Mouse (Mus musculus) adrenal gland (tissue): ENCODE measurements around the gene Nek9.
"Not testable (repeated sequence)": the region's sequence is repeated elsewhere in the genome, so short reads cannot be mapped to it uniquely, and the experiment has no call there.

Experiments used
- intact Hi-C: fragments of 180-260 bp; cut with DNase I; formaldehyde crosslinking; loops from one replicate; pipeline ENCODE4 v1.15.1; 2025

Nek9 gene

DNA sequence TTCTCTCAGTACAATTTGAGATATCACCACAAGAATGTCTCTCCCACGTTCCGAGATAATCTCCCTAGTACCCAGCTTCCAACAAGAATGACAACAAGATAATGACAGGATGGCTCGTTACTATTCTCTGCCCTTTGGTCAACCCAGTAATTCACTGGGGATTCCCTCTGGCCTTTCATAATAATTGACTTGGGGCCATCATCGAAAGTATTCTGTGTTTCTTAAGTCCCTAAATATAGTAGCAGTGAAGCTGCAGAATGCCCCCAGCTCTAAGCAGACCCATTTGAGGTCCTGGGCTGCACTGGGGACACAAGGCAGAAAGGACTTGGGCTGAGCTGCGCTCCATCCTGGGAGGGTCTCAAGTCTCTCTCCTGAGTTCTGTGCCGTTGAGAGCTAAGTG lies 46.9 kb downstream of the Nek9 start:
- intact Hi-C loops, result no loop called here

GRCm38 (mm10) chr12:85291541-85291940 lies 47.6 kb downstream of the Nek9 start:
- intact Hi-C loops, result no loop called here

DNA sequence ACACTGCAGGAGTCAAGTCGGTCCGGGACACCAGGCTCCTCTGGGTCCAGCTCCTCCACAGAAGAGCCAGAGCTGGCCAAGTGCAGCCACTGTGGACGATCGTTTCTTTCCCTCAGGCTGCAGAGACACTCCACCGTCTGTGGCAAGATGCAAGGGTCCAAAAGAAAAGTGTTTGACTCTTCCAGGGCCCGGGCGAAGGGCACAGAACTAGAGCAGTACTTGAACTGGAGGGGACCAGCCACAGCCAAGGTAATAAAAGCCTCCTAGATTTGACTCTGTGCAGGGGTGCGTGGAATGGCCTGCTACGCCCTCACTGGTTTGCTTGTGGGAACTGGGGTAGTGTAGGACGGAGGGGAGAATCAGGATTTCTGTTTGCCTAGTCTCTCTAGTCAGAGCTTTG lies 48.5 kb downstream of the Nek9 start:
- intact Hi-C loops, result no loop called here

DNA sequence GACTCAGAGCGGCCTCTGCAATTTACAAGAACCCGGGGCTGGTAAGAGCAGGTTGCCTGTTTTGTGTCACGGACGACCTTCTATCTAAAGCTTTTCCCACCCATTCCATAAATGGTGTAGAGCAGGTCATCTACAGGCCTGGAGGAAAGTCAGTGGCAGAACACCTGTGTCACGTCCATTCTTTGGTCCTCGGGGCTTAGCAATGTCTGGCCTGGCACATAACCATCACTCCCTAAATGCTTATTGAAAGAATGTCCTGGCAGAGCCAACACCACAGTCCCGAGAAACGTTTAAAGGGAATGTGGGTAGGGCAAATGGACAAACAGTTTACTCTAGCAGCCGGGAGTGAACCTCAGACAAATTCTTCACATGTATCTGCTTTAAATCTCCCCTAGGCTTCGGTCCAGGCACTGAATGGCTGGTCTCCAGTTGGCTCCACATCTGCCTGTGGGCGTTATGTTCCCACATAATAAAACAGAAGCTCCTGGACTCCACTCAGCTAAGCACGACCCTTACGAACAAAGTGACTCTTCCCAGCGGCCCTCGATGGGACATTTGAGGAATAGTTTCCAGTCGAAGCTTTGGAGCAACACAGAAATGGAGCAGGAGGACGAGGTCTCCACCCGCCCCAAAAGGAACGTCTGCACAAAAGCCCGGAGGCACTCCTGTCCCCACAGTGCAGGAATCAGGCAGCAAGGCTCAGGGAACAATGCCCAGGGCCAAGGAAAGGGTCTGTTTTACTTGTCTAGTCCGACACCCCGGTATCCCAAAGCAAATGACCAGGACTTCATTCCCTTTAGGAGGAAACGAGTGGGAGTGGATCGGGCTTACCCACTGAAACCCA lies 49.8 kb downstream of the Nek9 start:
- intact Hi-C loops, result no loop called here

DNA sequence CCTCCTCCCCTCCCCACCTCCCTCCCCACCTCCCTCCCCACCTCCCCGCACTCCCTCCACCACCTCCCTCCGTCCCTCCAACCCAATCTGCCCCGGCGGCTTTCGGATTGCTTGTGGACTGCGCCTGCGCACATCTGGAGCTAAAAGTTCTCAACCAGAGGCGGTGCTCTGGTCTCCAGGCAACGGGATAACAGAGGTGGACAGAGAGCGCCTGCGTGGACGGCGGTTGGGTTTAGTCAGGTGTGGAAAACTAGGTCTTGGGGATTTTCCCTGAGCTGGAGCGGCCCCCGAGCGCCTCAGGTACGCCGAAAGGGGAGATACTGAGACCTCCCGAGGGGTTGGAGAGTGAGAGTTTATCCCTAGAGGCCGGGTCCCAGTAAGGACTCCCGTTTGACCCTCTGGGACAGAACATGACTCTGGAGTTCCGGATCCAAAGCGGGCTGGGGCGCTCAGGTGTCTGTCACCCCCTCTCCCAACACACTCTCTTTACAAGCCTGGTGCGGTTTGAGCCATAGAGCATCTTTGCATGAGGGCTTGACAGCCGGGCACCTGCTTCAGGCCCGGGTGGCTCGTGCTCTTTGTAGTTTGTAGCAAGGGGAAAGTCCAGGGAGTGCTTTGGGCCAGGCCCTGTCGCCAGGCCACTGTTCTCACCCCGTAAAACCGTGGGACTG lies 50.5 kb downstream of the Nek9 start, which contains the start of gene Zc2hc1c:
Gene Zc2hc1c (plus strand): TSS at position 106 of the 671 bp plus-strand sequence.
- intact Hi-C loops, result no loop called here

- intact Hi-C loops, result no loop called here
These were observed 51.2 kb downstream of the Nek9 start, which contains the start of gene Acyp1 for GRCm38 (mm10) chr12:85287809-85288485. Gene Acyp1 (minus strand): TSS chr12:85288438.

DNA sequence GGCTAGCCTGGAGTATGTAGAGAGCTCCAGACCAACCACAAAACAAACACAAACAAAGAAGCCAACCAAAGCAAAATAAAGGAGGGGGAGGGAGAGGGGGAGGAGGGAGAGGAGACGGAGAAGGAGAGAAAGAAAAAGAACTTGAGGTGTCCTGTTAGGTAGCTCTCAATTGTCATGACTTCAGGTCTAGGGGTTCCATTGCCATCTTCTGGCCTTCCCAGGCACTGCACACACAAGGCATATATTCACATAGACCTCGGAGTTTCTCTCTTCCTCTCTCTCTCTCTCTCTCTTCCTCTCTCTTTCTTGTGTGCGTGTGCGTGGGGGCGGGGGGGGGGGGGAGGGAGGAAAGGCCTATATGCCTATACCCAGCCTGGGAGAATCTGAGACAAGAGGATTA lies 52.2 kb downstream of the Nek9 start:
- intact Hi-C loops, result no loop called here

DNA sequence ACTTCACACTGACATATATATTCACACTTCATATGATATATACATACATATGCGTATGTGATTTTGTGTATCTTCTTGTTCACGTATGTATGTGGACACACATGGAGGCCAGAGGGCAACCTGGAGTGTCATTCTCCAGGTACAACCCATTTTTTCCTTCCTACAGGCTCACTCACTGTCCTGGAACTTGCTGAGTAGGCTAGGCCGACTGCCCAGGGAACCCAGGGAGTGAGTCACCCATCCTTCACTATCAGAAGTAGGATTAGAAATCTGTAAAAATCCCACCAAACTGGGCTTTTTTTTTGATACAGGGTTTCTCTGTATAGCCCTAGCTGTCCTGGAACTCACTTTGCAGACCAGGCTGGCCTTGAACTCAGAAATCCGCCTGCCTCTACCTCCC lies 54.2 kb downstream of the Nek9 start:
- intact Hi-C loops, result no loop called here

GRCm38 (mm10) chr12:85284331-85284730 lies 54.8 kb downstream of the Nek9 start:
- intact Hi-C loops, result no loop called here

- intact Hi-C loops, result not testable (repeated sequence)
These were observed 57.4 kb downstream of the Nek9 start for GRCm38 (mm10) chr12:85281756-85282155.

DNA sequence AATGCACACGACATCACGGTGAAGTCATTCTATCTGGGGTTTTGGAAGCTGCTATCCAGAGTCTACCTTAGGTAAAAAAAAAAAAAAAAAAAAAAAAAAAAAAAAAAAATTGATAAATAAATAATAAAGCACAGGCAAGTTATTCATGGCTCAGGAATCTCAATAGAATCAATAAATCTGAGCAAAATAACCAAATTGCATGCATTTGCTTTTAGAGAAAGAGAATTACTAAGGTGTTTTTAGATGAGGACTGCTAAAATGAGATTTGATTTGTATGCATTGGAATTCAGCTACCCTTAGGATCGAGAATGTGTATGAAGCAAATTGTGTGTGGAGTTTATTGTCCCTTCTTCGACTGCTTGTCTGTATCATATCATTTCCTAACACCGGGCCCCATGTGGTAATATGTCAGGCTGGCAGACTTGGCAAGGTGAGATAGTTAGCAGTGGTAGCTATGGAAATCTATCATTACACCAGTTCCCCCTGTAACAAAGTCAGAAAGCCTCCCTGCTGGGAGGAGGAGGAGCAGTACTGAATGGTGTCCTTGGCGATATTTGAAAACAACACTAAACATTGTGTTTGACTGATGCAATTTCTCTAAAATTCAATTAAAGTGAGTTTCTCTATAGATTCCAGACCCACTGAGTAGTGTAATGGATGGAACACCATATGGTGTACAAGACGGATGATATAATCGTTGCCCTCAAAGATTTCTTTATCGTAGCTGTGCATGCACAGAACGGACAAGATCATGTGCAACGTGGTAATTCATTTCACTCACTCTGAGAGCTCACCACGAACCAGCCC lies 58.1 kb downstream of the Nek9 start:
- intact Hi-C loops, result no loop called here

GRCm38 (mm10) chr12:85280105-85280844 lies 58.9 kb downstream of the Nek9 start:
- intact Hi-C loops, result no loop called here

DNA sequence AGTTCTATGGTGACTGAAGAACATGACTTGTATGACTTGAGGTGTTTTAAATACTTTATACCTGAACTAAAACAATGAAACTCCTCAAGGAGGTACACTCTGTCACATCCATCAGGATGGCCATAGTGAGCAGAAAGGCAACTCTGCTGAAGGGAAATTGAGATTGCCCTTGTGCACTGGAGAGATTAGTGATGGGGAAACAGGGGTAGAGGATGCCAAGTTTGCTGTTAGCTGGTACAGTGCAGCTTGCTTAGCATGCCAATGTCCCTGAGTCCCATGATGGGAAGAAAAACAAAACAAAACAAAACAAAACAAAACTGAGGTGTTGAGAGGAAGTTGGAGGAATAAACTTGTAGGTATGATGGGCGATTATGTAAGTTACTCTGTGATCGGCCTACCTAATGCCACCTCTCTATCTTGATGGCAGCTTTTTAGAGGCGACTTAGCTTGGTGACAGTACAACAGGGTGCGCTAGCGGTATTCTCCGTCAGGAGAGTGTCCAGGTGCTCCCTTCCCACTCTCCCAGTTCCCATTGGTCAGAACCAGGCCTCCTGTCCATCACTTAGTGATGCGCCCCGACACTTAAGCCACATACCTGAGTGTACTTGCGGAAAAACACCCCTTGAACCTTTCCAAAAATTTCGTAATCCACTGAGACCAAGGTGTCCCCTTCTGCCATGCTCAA lies 59.6 kb downstream of the Nek9 start:
- intact Hi-C loops, result no loop called here

DNA sequence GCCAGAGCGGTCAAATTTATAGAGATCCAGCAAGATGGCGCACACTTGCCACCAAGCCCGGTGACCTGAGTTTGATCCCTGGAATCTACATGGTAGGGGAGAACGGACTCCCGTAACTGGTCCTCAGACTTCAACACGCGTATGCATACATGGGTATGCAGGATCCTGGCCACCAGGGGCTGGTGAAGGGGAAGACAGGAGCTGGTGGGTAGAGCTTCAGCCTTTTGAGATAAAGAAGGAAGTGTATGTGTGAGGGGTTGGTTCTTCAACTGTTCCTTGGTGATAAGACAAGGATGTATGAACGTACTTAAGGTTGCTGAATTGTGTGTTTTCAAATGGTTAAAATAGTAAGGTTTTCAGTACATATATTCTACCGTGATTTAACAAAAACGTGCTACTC lies 60.2 kb downstream of the Nek9 start:
- intact Hi-C loops, result no loop called here

DNA sequence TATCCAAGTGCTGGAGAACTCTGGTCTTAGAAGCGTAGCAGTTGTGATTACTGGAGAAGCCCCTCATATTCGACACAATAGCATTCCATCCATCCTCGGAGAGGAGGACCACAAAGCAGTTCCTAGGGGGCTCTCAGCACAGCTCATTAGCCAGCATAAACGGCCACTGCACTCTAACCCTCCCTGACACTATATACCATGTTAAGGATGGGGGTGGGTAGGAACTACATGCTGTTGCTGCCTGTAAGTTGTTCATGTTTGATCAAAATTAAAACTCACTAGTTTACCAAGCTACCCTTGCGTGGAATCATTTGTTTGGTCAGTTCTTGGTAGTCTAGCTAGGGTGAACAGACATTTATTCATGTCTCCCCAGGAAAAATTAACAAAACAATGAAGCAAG lies 62.9 kb downstream of the Nek9 start:
- intact Hi-C loops, result no loop called here

- intact Hi-C loops, result no loop called here
These were observed 65.7 kb downstream of the Nek9 start for GRCm38 (mm10) chr12:85273508-85273907.

GRCm38 (mm10) chr12:85271843-85272206 lies 67.3 kb downstream of the Nek9 start:
- intact Hi-C loops, result no loop called here

DNA sequence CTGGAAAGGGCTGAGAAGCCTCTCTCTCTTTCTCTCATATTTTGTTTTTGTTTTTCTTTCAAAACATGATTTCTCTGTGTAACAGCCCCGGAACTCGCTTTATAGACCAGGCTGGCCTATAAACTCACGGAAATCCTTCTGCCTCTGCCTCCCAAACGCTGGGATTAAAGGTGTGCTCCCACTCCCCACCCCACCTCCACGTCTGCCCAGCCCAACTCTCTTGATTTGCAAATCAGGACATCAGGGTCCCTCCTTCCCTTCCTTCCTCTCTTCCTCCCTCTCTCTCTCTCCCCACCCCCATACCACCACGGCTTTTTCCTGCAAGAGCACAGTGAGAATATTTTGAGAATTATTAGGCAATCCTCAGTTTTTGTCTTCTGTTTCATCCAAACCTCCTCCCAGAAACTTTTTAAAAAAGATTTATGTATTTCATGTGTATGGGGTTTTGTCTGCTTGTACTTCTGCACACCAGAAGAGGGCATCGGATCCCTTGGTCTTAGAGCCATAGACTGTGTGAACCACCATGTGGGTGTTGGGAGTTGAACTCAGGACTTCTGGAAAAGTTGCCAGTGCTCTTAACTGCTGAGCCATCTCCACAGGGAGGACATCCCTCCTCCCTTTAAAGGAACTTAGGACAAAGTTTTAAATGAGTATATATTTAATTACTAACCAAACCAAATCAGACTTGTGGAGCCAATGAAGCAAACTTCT lies 67.9 kb downstream of the Nek9 start:
- intact Hi-C loops, result no loop called here

DNA sequence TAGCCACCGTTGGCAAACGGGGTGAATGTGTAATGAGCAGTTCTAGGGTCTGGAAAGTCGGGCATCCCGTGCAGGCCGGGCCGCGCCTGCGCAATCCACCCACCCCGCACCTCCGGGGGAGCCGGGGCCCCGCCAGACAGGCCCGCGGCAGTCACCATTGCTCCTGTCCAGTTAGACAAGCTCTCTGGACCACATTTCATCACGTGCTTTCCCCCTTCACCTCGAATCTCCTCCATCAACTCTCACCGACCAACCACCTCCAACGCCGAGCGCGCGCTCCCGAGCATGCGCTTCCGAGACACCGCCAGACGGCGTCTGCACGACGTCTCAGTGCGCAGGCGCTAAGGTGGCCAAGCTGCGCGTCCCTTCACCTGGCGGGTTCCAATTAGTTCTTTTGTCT lies 68.8 kb downstream of the Nek9 start, which contains the start of gene Mlh3:
Gene Mlh3 (minus strand): TSS at position 281 of the 400 bp plus-strand sequence.
- intact Hi-C loops, result no loop called here
